Mouse (Mus musculus) frontal cortex, adult 2 months (tissue): ENCODE data around the gene Sgcg. TPM values are rescaled to one million over a fixed set of nuclear protein-coding genes. Genes with fewer than 3 reads are reported as not detected.

Source experiments
- DNase-seq, 2 experiments: peaks; one replicate each; pipeline ENCODE4 v3.0.0; 2022; ENCODE audit warnings: low spot score in 1 of 2; ENCODE audit errors: extremely low spot score in 1 of 2
- polyA plus RNA-seq: library from polyadenylated mRNA; depleted of rRNA; stranded (reverse); fragments of >200 nt; gene quantifications from 2 replicates; pipeline ENCODE4 v1.2.3, GENCODE M21; 2012

The Sgcg gene
- polyA plus RNA-seq, 1 experiment, result 1.4 TPM

DNA sequence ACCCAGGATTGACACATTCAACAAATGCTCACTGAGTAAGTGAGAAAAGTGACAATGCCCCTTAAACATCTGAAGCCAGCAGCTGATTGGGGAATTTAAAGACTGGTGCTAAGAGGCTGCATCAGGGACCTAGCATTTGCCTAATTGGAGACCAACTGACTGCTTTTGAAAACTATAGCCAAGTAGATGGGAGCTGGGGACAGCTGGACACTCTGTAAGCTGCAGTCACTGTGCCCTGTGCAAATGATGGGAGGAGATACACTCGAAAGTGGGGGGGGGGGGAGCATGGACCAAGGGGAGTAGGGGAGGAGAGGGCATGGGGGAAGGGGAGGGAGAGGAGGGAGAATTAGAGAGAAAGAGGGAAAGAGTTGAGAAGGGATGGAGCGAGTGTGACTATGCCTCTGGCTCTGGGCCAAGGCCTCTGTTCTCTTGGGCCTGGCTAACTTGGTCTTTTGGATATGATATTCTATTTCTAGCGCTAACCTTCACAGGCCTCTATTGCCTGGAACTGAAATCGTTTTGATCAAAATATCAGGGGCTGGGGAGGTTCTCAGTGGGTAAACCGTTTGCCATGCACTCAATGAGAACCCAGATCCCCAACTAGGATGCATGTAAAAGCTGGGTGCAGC, 22.3 kb downstream of the Sgcg start:
- no peak for DNase-seq

DNA sequence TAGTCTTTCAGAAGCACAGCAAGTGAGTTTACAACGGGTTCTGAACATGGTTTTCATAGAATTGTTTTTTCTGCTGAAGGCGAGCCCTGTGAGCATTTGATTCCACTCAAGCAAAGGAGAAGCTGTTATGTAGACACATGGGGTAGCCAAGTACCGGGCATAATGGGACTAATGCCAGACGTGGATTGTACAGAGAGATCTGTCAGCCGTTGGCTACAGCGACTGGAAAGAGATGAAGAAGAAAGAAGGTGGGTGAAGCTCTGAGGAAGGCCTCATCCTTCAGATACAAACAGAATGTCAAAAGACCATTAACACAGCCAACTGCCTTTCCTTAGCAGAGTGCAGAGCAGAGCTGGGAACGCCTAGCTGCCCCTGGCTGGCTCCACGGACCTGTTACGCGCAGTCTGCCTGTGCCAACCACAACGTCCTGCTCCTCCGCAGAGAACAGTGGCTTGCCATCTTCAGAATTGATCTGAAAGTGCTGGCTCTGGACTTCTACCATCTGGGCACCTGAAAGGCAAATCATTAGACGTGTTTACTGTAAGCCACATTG, 26.2 kb downstream of the Sgcg start:
- peak in 1 of 2 experiments; percentile 45 for DNase-seq

GRCm38 (mm10) chr14:61230179-61230578, 28.1 kb downstream of the Sgcg start:
- no peak for DNase-seq

DNA sequence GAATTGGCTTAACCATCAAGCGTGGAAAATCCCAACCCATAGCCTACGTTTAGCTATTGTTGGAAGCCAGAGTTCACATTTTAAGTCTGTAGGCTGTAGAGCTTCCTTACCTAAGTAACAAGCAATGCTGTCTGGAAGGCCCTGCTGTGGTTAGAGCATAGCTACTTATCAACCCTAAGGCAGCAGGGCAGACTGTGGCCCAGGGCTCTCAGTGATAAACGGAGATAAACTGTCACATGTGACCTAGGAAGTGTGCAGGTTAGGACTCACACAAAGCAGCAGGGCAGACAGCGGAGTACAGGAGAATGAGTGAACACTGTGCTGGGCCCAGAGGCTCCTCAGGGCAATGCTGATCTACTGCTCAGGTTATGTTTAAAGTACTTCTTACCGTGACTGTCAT, 28.5 kb downstream of the Sgcg start:
- DNase-seq, result no peak

GRCm38 (mm10) chr14:61226151-61226550, 32.1 kb downstream of the Sgcg start:
- DNase-seq, result no peak

DNA sequence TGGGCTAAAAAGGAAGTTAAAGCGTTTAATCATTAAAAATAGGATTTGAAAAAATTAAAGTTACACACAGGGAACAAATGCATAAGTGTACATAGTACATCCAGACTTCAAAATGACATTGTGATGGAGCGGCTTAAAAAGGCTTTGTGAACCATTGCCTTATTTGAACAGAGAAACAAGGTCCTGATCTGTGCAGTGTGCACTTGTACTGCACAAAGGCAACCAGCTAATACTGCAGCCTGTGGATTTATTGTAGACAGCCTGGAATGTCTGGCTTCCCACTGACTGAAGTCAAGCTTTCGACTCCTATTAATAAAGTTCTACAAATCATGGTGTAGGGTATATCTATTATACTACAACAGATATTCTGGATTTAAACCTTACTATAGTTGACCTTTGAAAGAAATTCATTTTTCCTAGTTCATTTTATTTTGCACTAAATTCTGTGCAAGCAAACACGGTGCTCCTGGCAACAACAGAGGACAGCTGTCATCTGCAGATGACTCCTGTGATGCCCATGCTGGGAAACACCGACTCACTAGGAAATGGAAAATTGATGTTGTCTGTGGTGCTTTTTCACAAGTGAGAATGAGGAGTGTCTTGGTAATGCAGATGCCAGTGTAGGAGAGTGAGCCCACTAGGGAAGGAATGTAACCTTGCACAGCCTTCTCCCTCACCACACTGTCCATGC, 33.8 kb downstream of the Sgcg start:
- no peak for DNase-seq

GRCm38 (mm10) chr14:61223740-61224139, 34.5 kb downstream of the Sgcg start:
- peak in 1 of 2 experiments; percentile 12 for DNase-seq

GRCm38 (mm10) chr14:61222506-61222905, 35.8 kb downstream of the Sgcg start:
- DNase-seq, result no peak

GRCm38 (mm10) chr14:61221166-61221565, 37.1 kb downstream of the Sgcg start:
- DNase-seq, result no peak

GRCm38 (mm10) chr14:61211754-61212153, 46.5 kb downstream of the Sgcg start:
- no peak for DNase-seq

- DNase-seq, result no peak
Observed at GRCm38 (mm10) chr14:61210111-61210510, 48.2 kb downstream of the Sgcg start.

- DNase-seq, result no peak
Observed at GRCm38 (mm10) chr14:61194416-61194815, 63.9 kb downstream of the Sgcg start.

DNA sequence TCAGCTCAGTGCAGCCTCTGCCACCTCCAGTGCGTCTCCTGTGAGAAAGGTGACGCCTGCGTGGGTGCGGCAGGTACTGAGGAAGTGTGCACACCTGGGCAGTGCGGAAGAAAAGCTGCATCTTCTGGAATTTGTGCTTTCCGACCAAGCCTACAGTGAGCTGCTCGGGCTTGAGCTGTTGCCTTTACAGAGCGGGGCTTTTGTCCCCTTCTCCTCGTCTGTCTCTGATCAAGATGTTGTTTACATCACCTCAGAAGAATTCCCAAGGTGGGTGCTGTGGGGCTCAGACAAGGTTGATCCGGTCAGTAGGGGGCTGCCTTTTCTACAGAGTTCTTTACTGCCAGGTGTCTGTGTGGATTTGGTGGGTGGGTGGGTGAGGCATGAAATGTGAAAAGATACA, 66.0 kb downstream of the Sgcg start:
- no peak for DNase-seq

DNA sequence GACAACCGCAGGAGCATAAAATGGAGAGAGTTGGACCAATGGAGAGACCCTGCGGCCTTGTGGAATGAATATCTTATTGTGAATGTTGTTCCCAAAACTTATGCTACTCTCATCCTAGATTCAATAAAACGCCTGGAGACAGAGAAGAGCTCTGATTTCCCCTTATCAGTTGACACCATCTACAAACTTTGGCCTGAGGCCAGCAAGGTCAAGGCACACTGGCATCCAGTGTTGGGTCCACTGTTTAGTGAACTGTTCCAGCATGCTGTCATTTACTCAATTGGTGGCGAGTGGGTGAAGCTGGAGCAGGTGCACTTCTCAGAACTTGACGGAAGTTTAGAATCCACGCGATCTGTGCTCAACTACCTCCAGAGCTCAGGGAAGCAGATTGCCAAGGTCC, 66.4 kb downstream of the Sgcg start:
- DNase-seq, result no peak

DNA sequence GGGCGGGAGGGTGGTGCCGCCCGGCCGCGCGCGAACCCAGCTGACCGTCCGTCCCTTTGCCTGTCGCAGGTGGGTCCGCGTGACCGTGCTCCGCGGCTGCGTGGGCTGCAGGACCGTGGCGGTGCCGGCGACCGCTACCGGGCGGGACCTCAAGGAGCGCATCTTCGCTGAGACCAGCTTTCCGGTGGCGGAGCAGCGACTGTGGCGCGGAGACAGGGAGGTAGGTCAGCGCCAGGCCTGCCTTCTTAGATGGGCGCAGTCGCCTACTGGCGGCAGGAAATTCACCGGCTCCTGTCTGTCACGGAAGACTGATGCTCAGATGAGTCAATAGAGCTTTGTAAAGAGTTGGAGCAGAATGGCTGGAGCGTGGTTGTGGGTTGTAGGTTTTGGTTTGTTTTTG, 85.1 kb downstream of the Sgcg start:
- DNase-seq, result peak; percentile 37 to 53

GRCm38 (mm10) chr14:61172548-61173158, 85.6 kb downstream of the Sgcg start:
- peak; percentile 99 for DNase-seq

- DNase-seq, result no peak
Observed at GRCm38 (mm10) chr14:61171261-61171970, 86.9 kb downstream of the Sgcg start.
